Mouse (Mus musculus) adrenal gland, adult 18-20 months (tissue): ENCODE measurements around the gene Rftn2. TPM values are rescaled to one million over a fixed set of nuclear protein-coding genes. Genes with fewer than 3 reads are reported as not detected.
"Not testable (repeated sequence)": the region's sequence is repeated elsewhere in the genome, so short reads cannot be mapped to it uniquely, and the experiment has no call there.

Source experiments
- DNase-seq, 2 experiments: peaks; one replicate each; pipeline ENCODE4 v3.0.0; 2021 to 2022; ENCODE audit warnings: low spot score in 2 of 2
- total RNA-seq, 2 experiments: library from RNA; stranded (reverse); gene quantifications; 1 replicate in 1 of 2; 2 replicates in 1 of 2; pipeline ENCODE4 v1.2.3; 2021

The Rftn2 gene
- total RNA-seq, 2 experiments from 2014 or later = 15.3 to 18.5 TPM

- DNase-seq = no peak
Measured at GRCm38 (mm10) chr1:55130190-55130916, 96.2 kb downstream of the Rftn2 start.

- DNase-seq = no peak
Measured at GRCm38 (mm10) chr1:55129716-55130115, 96.9 kb downstream of the Rftn2 start.

GRCm38 (mm10) chr1:55124136-55124535 is 102.4 kb downstream of the Rftn2 start:
- DNase-seq = not testable (repeated sequence)

- DNase-seq = no peak
Measured at GRCm38 (mm10) chr1:55123561-55123960, 103.0 kb downstream of the Rftn2 start.

- DNase-seq = no peak
Measured at GRCm38 (mm10) chr1:55123046-55123445, 103.5 kb downstream of the Rftn2 start.

Other genes starting within 250 kb of the Rftn2 start
- 100 to 1,000 TPM; 105 to 117 TPM for gene Sf3b1, start 199.3 kb downstream of the Rftn2 start, total RNA-seq
- 100 to 1,000 TPM; 113 to 139 TPM for gene Coq10b, start 174.0 kb downstream of the Rftn2 start, total RNA-seq
- 100 to 1,000 TPM; 720 to 924 TPM for gene Hspe1, start 138.7 kb downstream of the Rftn2 start, total RNA-seq
- gene Hspd1, start 138.5 kb downstream of the Rftn2 start, total RNA-seq = 1,000 to 10,000 TPM; 1,240 to 1,713 TPM
- gene Mob4, start 95.6 kb downstream of the Rftn2 start, total RNA-seq = 100 to 1,000 TPM; 230 to 477 TPM
- 1 to 10 TPM; 6.2 to 7.3 TPM for gene Mars2, start 10.4 kb upstream of the Rftn2 start, total RNA-seq
- under 1 TPM in 1 of 2 experiments, not detected in 1; 0.35 TPM for gene Boll, start 136.7 kb upstream of the Rftn2 start, total RNA-seq
- 1 to 10 TPM; 4.1 to 4.5 TPM for gene Plcl1, start 179.1 kb upstream of the Rftn2 start, total RNA-seq